In genomic region chr12:33424329-33424728, GRCm38 (mm10) we compare ENCODE assay signal across 9 mouse cellular contexts. TPM values are rescaled to one million over a fixed set of nuclear protein-coding genes. Genes with fewer than 3 reads are reported as not detected.
A peak's percentile ranks its signal among the peaks of the same experiment; 100 is the strongest.
DNase-seq lines count a peak whose midpoint lies in the region; ATAC-seq lines count a peak whose summit lies in the region.
"Had no signal": no experiment of that assay in that cellular context is flagged by ENCODE, and none has a peak within 500 bp of the region (broad histone marks: within the 10 kb centered on the region; RNA-seq: fewer than 3 reads in every experiment).

No protein-coding gene starts in this region.

- H3K9me3 ChIP-seq in forebrain, embryonic 10.5 days: no peaks in the 10 kb centered on the region
- H3K9me3 ChIP-seq in forebrain, embryonic 13.5 days (replicated peaks): no peaks in the 10 kb centered on the region
- H3K9me3 ChIP-seq in hindbrain, embryonic 14.5 days (ENCODE audit: control insufficient read depth, low read length): no peaks in the 10 kb centered on the region

- ATAC-seq in forebrain, embryonic 13.5 days: no peak
- 0 out of 2 replicates have a peak, but pooled peaks have one; percentile 36 for ATAC-seq in hindbrain, embryonic 14.5 days (ENCODE audit: low FRiP score)

- peak; percentile 28 for DNase-seq in forebrain, embryonic 10.5 days (ENCODE audit: extremely low spot score, low spot score)
- peak; percentile 73 for DNase-seq in CD4-positive, CD25-positive, alpha-beta regulatory T cell, adult 2 months (ENCODE audit: low read depth, low spot score)
- peak; percentile 77 to 82 for DNase-seq in cerebellum, postnatal 14 days
- peak; percentile 83 for DNase-seq in hindbrain, embryonic 14.5 days (ENCODE audit: low spot score)
- peak; percentile 58 to 63 for DNase-seq in left cerebral cortex, postnatal 10 days (ENCODE audit: extremely low spot score in 1 of 2, low spot score in 2 of 2)
- DNase-seq in naive thymus-derived CD4-positive, alpha-beta T cell, adult 2 months (ENCODE audit: low read depth): peak; percentile 62
- DNase-seq in spleen, postnatal 14 days (ENCODE audit: low spot score in 2 of 2): no peak

- 40% methylated on average over 3 of the region's 3 CpGs for WGBS in forebrain, embryonic 10.5 days
- 27% methylated on average over 3 of the region's 3 CpGs for WGBS in forebrain, embryonic 13.5 days
- WGBS in hindbrain, embryonic 14.5 days: 24% methylated on average over 3 of the region's 3 CpGs

- no peaks in the 10 kb centered on the region for H3K4me1 ChIP-seq in forebrain, embryonic 10.5 days
- H3K4me1 ChIP-seq in forebrain, embryonic 13.5 days: no peaks in the 10 kb centered on the region
- no peaks in the 10 kb centered on the region for H3K4me1 ChIP-seq in hindbrain, embryonic 14.5 days (replicated peaks; ENCODE audit: control insufficient read depth, insufficient read depth, low read length)

- H3K27ac ChIP-seq in forebrain, embryonic 10.5 days: no peak overlapping the region
- no peak overlapping the region for H3K27ac ChIP-seq in forebrain, embryonic 13.5 days
- H3K27ac ChIP-seq in hindbrain, embryonic 14.5 days: no peak overlapping the region

- H3K36me3 ChIP-seq in forebrain, embryonic 10.5 days (replicated peaks): no peaks in the 10 kb centered on the region
- no peaks in the 10 kb centered on the region for H3K36me3 ChIP-seq in forebrain, embryonic 13.5 days (ENCODE audit: poor library complexity, severe bottlenecking)
- H3K36me3 ChIP-seq in hindbrain, embryonic 14.5 days (replicated peaks; ENCODE audit: control insufficient read depth, insufficient read depth): no peaks in the 10 kb centered on the region

- no peak overlapping the region for H3K9ac ChIP-seq in forebrain, embryonic 13.5 days
- H3K9ac ChIP-seq in hindbrain, embryonic 14.5 days: no peak overlapping the region

- intact Hi-C loops in left cerebral cortex, postnatal 10 days (cut with DNase I): loop anchor here (2.0 to 5.0 kb wide), 3 partner anchors 36 to 514 kb away; no protein-coding TSS in a partner anchor

- no peak overlapping the region for H3K4me3 ChIP-seq in forebrain, embryonic 10.5 days
- H3K4me3 ChIP-seq in forebrain, embryonic 13.5 days: no peak overlapping the region
- no peak overlapping the region for H3K4me3 ChIP-seq in hindbrain, embryonic 14.5 days (replicated peaks; ENCODE audit: low read length)

- H3K27me3 ChIP-seq in forebrain, embryonic 10.5 days (ENCODE audit: poor library complexity, severe bottlenecking): no peaks in the 10 kb centered on the region
- peaks cover 12% of the 10 kb centered on the region; the same call in 1 of the 2 replicates for H3K27me3 ChIP-seq in forebrain, embryonic 13.5 days
- H3K27me3 ChIP-seq in hindbrain, embryonic 14.5 days (ENCODE audit: control insufficient read depth, insufficient read depth, low read length): no peaks in the 10 kb centered on the region

- H3K4me2 ChIP-seq in forebrain, embryonic 13.5 days: no peak overlapping the region
- H3K4me2 ChIP-seq in hindbrain, embryonic 14.5 days (replicated peaks): no peak overlapping the region

RNA-seq across cellular contexts. Expression of gene Twistnb, which starts 5.1 kb away (rescaled TPM):
- 63.9 and 79.8 TPM in 2 replicates for polyA plus RNA-seq in forebrain, embryonic 10.5 days (2016; fragmentation: Nextera tagmentation; extraction: Ambion mirVana)
- 44.2 and 48.6 TPM in 2 replicates for polyA plus RNA-seq in forebrain, embryonic 13.5 days (2015; fragmentation: Nextera tagmentation; extraction: Ambion mirVana)
- polyA plus RNA-seq in hindbrain, embryonic 14.5 days (2014; fragmentation: Nextera tagmentation; extraction: Ambion mirVana): 47.5 and 51.0 TPM in 2 replicates
- 10 to 100 TPM; 10.8 to 12.4 TPM for total RNA-seq in left cerebral cortex, postnatal 10 days (2021)

RNA-seq across cellular contexts. Expression of gene Efcab10, which starts 29.7 kb away (rescaled TPM):
- 0.89 and 0.90 TPM in 2 replicates for polyA plus RNA-seq in forebrain, embryonic 10.5 days (2016; fragmentation: Nextera tagmentation; extraction: Ambion mirVana)
- 1.0 and 1.6 TPM in 2 replicates for polyA plus RNA-seq in forebrain, embryonic 13.5 days (2015; fragmentation: Nextera tagmentation; extraction: Ambion mirVana)
- polyA plus RNA-seq in hindbrain, embryonic 14.5 days (2014; fragmentation: Nextera tagmentation; extraction: Ambion mirVana): 4.3 and 5.9 TPM in 2 replicates
- total RNA-seq in left cerebral cortex, postnatal 10 days (2021): 1 to 10 TPM; 1.6 to 1.9 TPM
- polyA plus RNA-seq: small intestine, adult 2 months had no signal

Comparison
In these comparisons a context has a peak if more than half of its experiments do, and no peak if none do; other contexts are left out.
1. DNase-seq: peak in forebrain, embryonic 10.5 days (single experiment), CD4-positive, CD25-positive, alpha-beta regulatory T cell, adult 2 months (single experiment), cerebellum, postnatal 14 days (2 of 2), hindbrain, embryonic 14.5 days (single experiment), left cerebral cortex, postnatal 10 days (2 of 2) and naive thymus-derived CD4-positive, alpha-beta T cell, adult 2 months (single experiment); none in spleen, postnatal 14 days (0 of 2).